Mouse (Mus musculus): Measurements from ENCODE around the gene Adamts5. TPM values are rescaled to one million over a fixed set of nuclear protein-coding genes. Genes with fewer than 3 reads are reported as not detected.

The Adamts5 gene
- polyA plus RNA-seq, 1 experiment from 2014 or later, result 4.0 TPM

DNA sequence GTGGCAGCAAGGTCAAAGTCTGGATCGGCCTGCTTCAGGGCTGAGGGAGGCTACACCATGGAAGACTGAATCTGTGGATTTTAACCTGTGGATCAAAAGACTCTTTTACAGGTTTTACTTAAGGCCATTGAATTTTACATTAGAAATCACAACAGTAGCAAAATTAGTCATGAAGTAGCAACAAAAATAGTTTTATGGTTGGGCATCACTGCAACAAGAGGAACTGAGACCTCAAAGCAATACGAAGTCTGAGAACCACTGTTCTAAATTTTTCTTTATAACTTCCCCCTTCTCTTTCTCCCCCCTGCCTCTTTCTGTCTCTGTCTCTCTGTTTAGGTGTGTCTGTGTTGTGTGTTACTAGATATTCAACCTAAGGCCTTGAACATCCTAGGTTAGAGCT lies 87.5 kb downstream of the Adamts5 start:
- Histone ChIP-seq H3K27ac (no peak overlapping the region), H3K9ac (no peak overlapping the region), H3K27me3 (replicated peaks) (no peaks in the 10 kb centered on the region), H3K9me3 (no peaks in the 10 kb centered on the region), H3K4me3 (replicated peaks) (no peak overlapping the region), H3K4me1 (no peaks in the 10 kb centered on the region), H3K4me2 (no peak overlapping the region), H3K36me3 (no peaks in the 10 kb centered on the region)
- no peak for ATAC-seq (ENCODE audit: insufficient read depth, low FRiP score, low read depth)
- WGBS, result 85% methylated on average over 2 of the region's 2 CpGs

- no peak for ATAC-seq (ENCODE audit: insufficient read depth, low FRiP score, low read depth)
- H3K36me3 ChIP-seq, result no peaks in the 10 kb centered on the region
- H3K4me2 ChIP-seq, result no peak overlapping the region
Measured at GRCm38 (mm10) chr16:85807626-85808025, 94.0 kb downstream of the Adamts5 start.

DNA sequence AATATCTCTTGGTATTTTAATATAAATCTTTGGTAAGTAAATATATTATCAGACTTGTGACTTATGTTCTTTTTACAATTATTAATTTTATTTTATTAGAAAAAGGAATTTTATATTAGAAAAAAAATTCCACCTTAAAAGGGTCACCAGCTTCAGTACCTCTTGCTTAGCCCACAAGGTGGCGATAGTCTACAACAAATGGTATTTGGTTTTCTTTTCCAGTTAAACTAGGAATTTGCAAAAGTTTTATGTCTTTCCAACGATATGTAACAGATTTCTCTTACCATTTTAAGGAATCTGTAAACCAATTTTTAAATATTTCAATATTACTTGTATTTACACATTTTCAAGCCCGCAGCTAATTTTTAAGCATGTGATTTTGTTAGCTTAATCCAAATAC lies 94.6 kb downstream of the Adamts5 start:
- no peak overlapping the region for H3K4me2 ChIP-seq
- H3K9ac ChIP-seq, result no peak overlapping the region
- H3K27me3 ChIP-seq (replicated peaks), result no peaks in the 10 kb centered on the region
- 15% methylated on average over 3 of the region's 3 CpGs for WGBS
- H3K4me3 ChIP-seq (replicated peaks), result no peak overlapping the region
- no peaks in the 10 kb centered on the region for H3K9me3 ChIP-seq
- no peaks in the 10 kb centered on the region for H3K36me3 ChIP-seq
- H3K4me1 ChIP-seq, result 0 out of 2 replicates have a peak, but pooled peaks cover 2% of the 10 kb centered on the region
- no peak overlapping the region for H3K27ac ChIP-seq
- ATAC-seq (ENCODE audit: insufficient read depth, low FRiP score, low read depth), result no peak

More at GRCm38 (mm10) chr16:85807626-85808025, 94.0 kb downstream of the Adamts5 start:
- Histone ChIP-seq H3K4me1 (0 out of 2 replicates have a peak, but pooled peaks cover 2% of the 10 kb centered on the region), H3K9ac (no peak overlapping the region), H3K4me3 (replicated peaks) (no peak overlapping the region), H3K27me3 (replicated peaks) (no peaks in the 10 kb centered on the region), H3K27ac (no peak overlapping the region), H3K9me3 (no peaks in the 10 kb centered on the region)
- 19% methylated on average over 2 of the region's 2 CpGs for WGBS

Other genes starting within 250 kb of the Adamts5 start
- gene Adamts1, start 98.7 kb downstream of the Adamts5 start, polyA plus RNA-seq (2015; fragmentation: Nextera tagmentation; extraction: Ambion mirVana), result 37.6 and 45.9 TPM in 2 replicates

Data from stomach, embryonic 15.5 days (tissue).